Mouse (Mus musculus): ENCODE results near the gene Hist1h1a.

DNA sequence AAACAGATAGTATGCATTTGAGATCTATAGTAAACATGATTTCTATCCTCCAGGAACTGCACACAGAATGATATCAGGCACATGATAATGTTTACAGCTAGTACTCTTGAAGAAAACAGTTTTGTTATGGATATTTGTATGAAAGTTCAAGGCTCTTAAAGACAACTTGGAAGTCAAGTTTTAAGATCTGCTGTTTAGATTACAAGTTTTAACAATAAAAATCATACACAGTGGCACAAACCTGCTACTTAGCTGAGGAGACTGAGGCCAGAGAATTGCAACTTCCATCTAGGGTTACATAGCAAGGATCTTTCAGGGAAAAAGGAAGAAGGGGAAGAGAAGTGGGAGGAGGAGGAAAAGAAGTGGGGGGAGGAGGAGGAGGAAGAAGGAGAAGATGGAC is 8.5 kb upstream of the Hist1h1a start:
- no peak for TF ChIP-seq TAL1 (IDR thresholded peaks at IDR 0.05; ENCODE audit: low read length)
- peak; percentile 81 for TF ChIP-seq GATA1 (IDR thresholded peaks at IDR 0.05; ENCODE audit: low read length)

Measured in erythroblast, embryonic 14.5 days (primary cell).